Mouse (Mus musculus) brain, embryonic 14.5 days (tissue): Measurements from ENCODE around the gene Pcdh15. TPM values are rescaled to one million over a fixed set of nuclear protein-coding genes. Genes with fewer than 3 reads are reported as not detected.
A peak's percentile ranks its signal among the peaks of the same experiment; 100 is the strongest.

Experiments
- DNase-seq: peaks from one replicate; pipeline ENCODE4 v3.0.0-alpha.2; 2011; ENCODE audit warnings: low read depth
- CTCF ChIP-seq: fragments of 200-500 bp; IDR thresholded peaks from 2 replicates; pipeline ENCODE4 v1.5.1; 2012; ENCODE audit warnings: inconsistent platforms, mild to moderate bottlenecking, moderate library complexity, borderline replicate concordance; ENCODE audit not compliant: insufficient read depth, insufficient read length; ENCODE audit errors: extremely low read depth
- POLR2A ChIP-seq: fragments of 200-500 bp; IDR thresholded peaks from 2 replicates; pipeline ENCODE4 v1.6.1; 2012; ENCODE audit warnings: mild to moderate bottlenecking, inconsistent platforms, borderline replicate concordance; ENCODE audit not compliant: poor library complexity, insufficient read depth, insufficient read length, severe bottlenecking; ENCODE audit errors: extremely low read depth
- polyA plus RNA-seq: library from polyadenylated mRNA; depleted of rRNA; stranded (reverse); fragments of >200 nt; gene quantifications from 2 replicates; pipeline ENCODE4 v1.2.3, GENCODE M21; 2012

The Pcdh15 gene
- polyA plus RNA-seq, 1 experiment = 10.1 TPM

- no peak for TF ChIP-seq POLR2A
- TF ChIP-seq CTCF = no peak
- no peak for DNase-seq
Measured at GRCm38 (mm10) chr10:74637040-74637439, 1537.9 kb downstream of the Pcdh15 start.

- TF ChIP-seq CTCF (peak; percentile 47), POLR2A (no peak)
- DNase-seq = peak; percentile 5
Measured at GRCm38 (mm10) chr10:74642125-74642524, 1543.0 kb downstream of the Pcdh15 start.

DNA sequence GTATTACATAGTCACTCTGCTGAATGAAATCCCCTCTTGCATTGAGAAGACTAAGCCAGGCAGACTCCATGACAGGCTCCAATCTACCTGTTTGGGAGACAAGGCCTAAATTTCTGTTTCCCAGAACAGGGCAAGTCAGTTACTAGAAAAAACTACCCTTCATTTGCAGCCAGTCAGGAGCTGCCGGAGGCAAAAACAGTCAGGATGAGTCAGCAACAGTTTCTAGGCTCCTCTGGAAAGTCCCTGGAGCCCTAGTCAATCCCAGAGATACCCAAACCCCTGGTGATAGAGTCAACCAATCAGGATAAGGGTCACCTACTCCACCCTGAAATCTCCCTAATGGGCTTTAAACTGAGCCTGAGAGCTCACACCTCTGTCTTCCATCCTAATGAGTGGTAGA is 1564.0 kb downstream of the Pcdh15 start:
- DNase-seq = no peak
- TF ChIP-seq POLR2A = no peak
- no peak for TF ChIP-seq CTCF

- no peak for DNase-seq
- TF ChIP-seq POLR2A (no peak), CTCF (no peak)
Measured at GRCm38 (mm10) chr10:74680016-74680491, 1580.9 kb downstream of the Pcdh15 start.

DNA sequence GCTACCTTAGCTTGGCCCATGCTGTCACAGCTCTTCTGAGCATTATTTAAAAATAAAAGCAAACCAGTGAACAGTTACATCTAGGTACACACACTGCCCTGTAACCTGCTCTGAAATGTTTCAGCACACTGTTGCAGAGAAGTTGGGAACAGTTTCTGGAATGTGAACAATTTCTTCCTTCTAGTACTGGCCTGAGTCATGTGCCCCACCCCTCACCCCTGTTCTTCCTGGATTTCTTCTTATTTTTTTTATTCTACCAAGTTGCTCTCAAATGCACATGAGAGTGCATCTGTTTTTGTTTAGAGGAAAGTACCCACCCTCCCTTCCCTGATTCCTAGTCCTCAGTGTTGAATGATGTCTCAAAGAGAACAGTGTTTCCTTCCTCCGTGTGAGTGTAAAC is 1581.4 kb downstream of the Pcdh15 start:
- TF ChIP-seq POLR2A (no peak), CTCF (no peak)
- DNase-seq = no peak
